Mouse (Mus musculus) lung, embryonic 14.5 days (tissue): Measurements from ENCODE around the gene Clpsl2. TPM values are rescaled to one million over a fixed set of nuclear protein-coding genes. Genes with fewer than 3 reads are reported as not detected.

Experiments used
- ATAC-seq: fragments of 200-750 bp; cut with Nextera tagmentation; 2 replicates; pipeline ENCODE4 v1.8.0; 2017; ENCODE audit warnings: mild to moderate bottlenecking, moderate TSS enrichment, moderate library complexity; ENCODE audit not compliant: insufficient read depth
- DNase-seq: peaks from one replicate; pipeline ENCODE4 v3.0.0-alpha.2; 2015
- H3K27ac ChIP-seq: fragments of 300-500 bp; sonication (generic); 2 replicates; pipeline ENCODE4 v1.5.1; 2014; ENCODE audit warnings: low read depth, mild to moderate bottlenecking, moderate library complexity
- H3K27me3 ChIP-seq: fragments of 300-500 bp; sonication (generic); 2 replicates; pipeline ENCODE4 v1.6.1; 2014; ENCODE audit warnings: low read length, control low read depth; ENCODE audit not compliant: insufficient read depth
- H3K36me3 ChIP-seq: fragments of 300-500 bp; sonication (generic); 2 replicates; pipeline ENCODE4 v1.6.1; 2014; ENCODE audit warnings: control low read depth; ENCODE audit not compliant: insufficient read depth
- H3K4me1 ChIP-seq: fragments of 300-500 bp; sonication (generic); 2 replicates; pipeline ENCODE4 v1.6.1; 2014; ENCODE audit warnings: antibody characterized with exemption, control low read depth; ENCODE audit not compliant: insufficient read depth
- H3K4me2 ChIP-seq: fragments of 300-500 bp; sonication (generic); 2 replicates; pipeline ENCODE4 v1.6.1; 2014; ENCODE audit warnings: mild to moderate bottlenecking
- H3K4me3 ChIP-seq: fragments of 300-500 bp; sonication (generic); 2 replicates; pipeline ENCODE4 v1.5.1; 2014; ENCODE audit warnings: low read depth, low read length
- H3K9ac ChIP-seq: fragments of 300-500 bp; sonication (generic); 2 replicates; pipeline ENCODE4 v1.6.1; 2014
- H3K9me3 ChIP-seq: fragments of 300-500 bp; sonication (generic); 2 replicates; pipeline ENCODE4 v1.6.1; 2016; ENCODE audit warnings: low read depth, low read length, control low read depth
- CTCF ChIP-seq: IDR thresholded peaks from 2 replicates; pipeline ENCODE4 v1.5.1; 2016; ENCODE audit warnings: antibody characterized with exemption, low read depth
- whole genome bisulfite sequencing: fragments of 180-500 bp; shearing (Covaris S2); extraction: QIAGEN DNeasy Blood & Tissue Kit; methylation state at CpG from one replicate; pipeline ENCODE4 v1.1.7; 2014; 5-methylcytosine and 5-hydroxymethylcytosine counted together
- polyA plus RNA-seq: library from polyadenylated mRNA; unstranded; fragments of >200 nt; fragmentation: Nextera tagmentation; extraction: Ambion mirVana; gene quantifications from 2 replicates; pipeline ENCODE4 v1.2.1, GENCODE M21; 2014

Clpsl2 gene
- not detected in 2 replicates for polyA plus RNA-seq

DNA sequence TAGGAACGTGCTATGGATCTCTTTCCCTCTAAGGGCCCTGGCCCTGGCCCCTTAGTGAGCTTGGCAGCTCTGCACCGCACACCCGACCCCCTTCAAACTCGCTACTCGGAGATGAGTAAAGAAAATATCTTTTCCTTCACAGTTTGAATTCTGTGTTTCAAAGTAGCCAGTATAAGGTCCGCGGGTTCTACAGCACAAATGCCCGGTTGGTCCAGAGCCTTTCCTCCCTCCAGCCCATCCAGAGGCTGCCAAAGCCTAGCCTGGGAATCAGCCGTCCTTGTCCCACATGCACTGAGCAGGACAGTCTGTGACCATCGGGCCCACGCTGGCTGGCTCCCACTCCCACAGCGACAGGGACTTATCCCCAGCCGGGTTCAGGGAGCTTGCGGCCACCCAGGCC is at the start of gene Clpsl2:
Gene Clpsl2, plus strand, starts transcription at position 301 of the 400 bp plus-strand sequence.
- Histone ChIP-seq H3K4me2 (no peak within 1 kb of the TSS), H3K9me3 (no peaks in the 10 kb centered on the region), H3K27me3 (no peaks in the 10 kb centered on the region), H3K27ac (no peak within 1 kb of the TSS), H3K4me3 (no peak within 1 kb of the TSS), H3K9ac (no peak within 1 kb of the TSS), H3K36me3 (no peaks in the 10 kb centered on the region), H3K4me1 (no peaks in the 10 kb centered on the region)
- DNase-seq (no peak), ATAC-seq (no peak)
- 70% methylated on average over 14 of the region's 14 CpGs for WGBS
- TF ChIP-seq CTCF = no peak

DNA sequence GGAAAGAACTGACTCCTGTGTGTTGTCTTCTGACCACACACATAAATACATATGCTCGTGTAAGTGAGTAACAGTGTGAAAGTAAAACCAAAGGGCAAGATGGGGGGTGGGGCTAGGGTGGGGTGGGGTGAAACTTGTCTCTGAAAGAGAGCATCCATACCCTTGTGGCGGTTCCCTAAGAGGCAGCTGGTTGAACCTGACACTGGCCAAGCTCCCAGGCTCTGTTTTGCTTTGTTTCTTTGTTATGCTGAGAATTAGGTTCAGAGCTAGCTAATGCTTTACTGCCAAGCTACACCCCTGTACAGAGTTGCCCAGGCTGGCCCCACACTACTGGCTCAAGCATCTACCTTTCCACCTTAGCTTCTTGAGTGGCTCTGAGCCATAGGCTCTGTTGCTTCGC is 48.7 kb upstream of the Clpsl2 start:
- no peaks in the 10 kb centered on the region for H3K4me1 ChIP-seq
- H3K4me3 ChIP-seq = no peak overlapping the region
- H3K4me2 ChIP-seq = no peak overlapping the region
- no peak for TF ChIP-seq CTCF
- no peak overlapping the region for H3K9ac ChIP-seq
- ATAC-seq (no peak), DNase-seq (no peak)
- 69% methylated on average over 3 of the region's 3 CpGs for WGBS
- H3K27me3 ChIP-seq = no peaks in the 10 kb centered on the region
- no peak overlapping the region for H3K27ac ChIP-seq
- H3K9me3 ChIP-seq = no peaks in the 10 kb centered on the region
- H3K36me3 ChIP-seq = no peaks in the 10 kb centered on the region

DNA sequence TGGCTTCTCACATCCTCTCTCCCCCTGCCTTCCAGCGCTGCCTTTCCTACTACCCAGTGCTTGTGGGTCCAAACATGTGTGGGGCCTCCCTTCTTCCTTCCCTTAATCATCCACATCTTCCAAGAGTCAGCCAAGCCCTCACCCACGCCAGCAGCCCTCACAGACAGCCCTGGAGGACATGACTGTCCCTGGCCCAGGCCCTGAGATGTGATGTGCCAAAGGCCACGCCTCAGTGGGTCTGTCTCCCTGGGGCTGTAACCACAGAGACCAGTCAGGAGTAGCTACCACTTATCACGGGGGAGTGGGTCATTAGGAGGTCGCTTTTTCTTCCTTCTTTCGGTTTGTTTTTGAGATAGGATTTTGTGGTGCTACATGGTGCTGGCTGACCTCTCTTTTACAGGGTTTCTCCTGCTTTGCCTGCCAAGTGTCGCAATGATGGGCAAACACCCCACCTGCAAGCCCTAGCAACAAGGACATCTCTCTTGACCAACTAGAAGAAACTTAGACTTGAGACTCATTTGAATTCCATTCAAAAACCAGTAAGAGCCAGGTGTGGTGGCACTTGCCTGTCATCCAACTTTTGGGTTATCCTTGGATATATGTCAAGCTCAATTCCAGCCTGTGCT is 46.9 kb upstream of the Clpsl2 start:
- H3K4me1 ChIP-seq = peaks cover 1% of the 10 kb centered on the region; the same call in 1 of the 2 replicates
- DNase-seq (no peak), ATAC-seq (no peak)
- no peak overlapping the region for H3K4me2 ChIP-seq
- no peak overlapping the region for H3K27ac ChIP-seq
- no peaks in the 10 kb centered on the region for H3K27me3 ChIP-seq
- no peaks in the 10 kb centered on the region for H3K36me3 ChIP-seq
- no peaks in the 10 kb centered on the region for H3K9me3 ChIP-seq
- 50% methylated on average over 7 of the region's 7 CpGs for WGBS
- TF ChIP-seq CTCF = no peak
- no peak overlapping the region for H3K4me3 ChIP-seq
- no peak overlapping the region for H3K9ac ChIP-seq

DNA sequence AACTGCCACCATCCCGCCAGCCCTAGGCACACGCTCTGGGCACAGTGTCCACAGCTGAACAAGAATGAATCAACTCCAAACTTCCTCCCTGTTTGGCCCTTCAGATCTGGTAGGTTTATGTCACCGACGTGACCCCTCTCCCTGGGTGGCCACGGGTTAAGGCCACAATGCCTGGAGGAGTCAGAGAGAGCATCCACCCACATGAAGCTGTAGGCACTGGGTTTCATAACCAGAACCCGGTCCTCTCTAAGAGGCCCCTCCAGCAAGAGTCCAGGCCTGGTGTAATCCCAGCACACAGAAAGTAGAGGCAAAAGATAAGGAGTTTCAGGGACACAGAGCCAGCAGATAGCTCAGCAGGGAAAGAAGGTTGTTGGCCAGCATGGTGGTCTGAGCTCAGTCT is 45.0 kb upstream of the Clpsl2 start:
- Histone ChIP-seq H3K9me3 (no peaks in the 10 kb centered on the region), H3K27me3 (no peaks in the 10 kb centered on the region), H3K4me2 (no peak overlapping the region), H3K27ac (no peak overlapping the region), H3K4me1 (peaks cover 7% of the 10 kb centered on the region; the same call in 1 of the 2 replicates), H3K9ac (no peak overlapping the region), H3K4me3 (no peak overlapping the region), H3K36me3 (no peaks in the 10 kb centered on the region)
- DNase-seq = no peak
- no peak for TF ChIP-seq CTCF
- no peak for ATAC-seq
- WGBS = 70% methylated on average over 6 of the region's 6 CpGs

DNA sequence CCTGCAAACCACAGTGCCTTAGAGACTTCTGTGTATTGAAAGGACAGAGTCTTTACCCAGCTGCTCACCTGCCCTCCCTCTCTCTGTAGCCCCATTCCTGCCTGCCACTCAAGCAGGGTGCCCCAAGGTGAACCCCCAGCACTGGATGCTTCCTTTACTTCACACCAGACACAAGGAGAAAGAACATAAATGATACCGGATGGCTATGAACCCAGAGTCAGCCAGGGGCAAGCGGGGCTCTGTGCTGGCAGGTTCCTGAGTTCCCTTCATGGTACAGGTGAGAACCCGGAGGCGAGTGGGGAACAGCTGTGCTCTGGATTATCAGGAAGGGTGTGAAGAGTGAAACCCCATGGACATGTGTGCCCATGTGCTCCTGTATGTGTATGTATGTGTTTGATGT is 43.6 kb upstream of the Clpsl2 start:
- no peak overlapping the region for H3K9ac ChIP-seq
- H3K4me1 ChIP-seq = peaks cover 10% of the 10 kb centered on the region; the same call in 1 of the 2 replicates
- no peak for DNase-seq
- H3K36me3 ChIP-seq = no peaks in the 10 kb centered on the region
- 76% methylated on average over 4 of the region's 4 CpGs for WGBS
- H3K4me2 ChIP-seq = no peak overlapping the region
- no peak for TF ChIP-seq CTCF
- no peak overlapping the region for H3K4me3 ChIP-seq
- H3K27me3 ChIP-seq = no peaks in the 10 kb centered on the region
- no peaks in the 10 kb centered on the region for H3K9me3 ChIP-seq
- H3K27ac ChIP-seq = no peak overlapping the region
- no peak for ATAC-seq

DNA sequence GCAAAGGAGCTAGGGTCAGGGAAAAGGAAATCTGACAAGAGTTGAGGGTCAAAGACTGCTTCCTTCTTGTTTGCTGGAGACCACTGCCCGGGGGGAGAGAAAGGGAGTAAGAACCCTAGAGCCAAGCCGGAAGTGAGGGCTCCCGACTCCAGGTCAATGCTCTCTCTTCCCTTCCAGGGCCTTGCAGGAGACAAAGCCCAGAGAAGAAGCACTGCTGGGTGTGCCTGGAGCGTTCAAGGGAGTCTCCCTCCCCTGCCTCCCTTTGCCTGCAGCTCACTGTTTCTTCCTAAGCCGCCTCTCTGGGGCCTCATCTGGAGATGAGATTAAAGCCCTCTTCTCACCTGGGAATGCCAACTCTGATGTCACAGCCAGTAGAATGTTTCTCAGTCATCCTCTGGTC is 42.3 kb upstream of the Clpsl2 start:
- no peak for ATAC-seq
- Histone ChIP-seq H3K4me2 (no peak overlapping the region), H3K4me3 (no peak overlapping the region), H3K9ac (0 out of 2 replicates have a peak overlapping the region, but pooled peaks have one; percentile 16), H3K9me3 (no peaks in the 10 kb centered on the region), H3K36me3 (no peaks in the 10 kb centered on the region), H3K4me1 (peaks cover 18% of the 10 kb centered on the region), H3K27ac (no peak overlapping the region), H3K27me3 (no peaks in the 10 kb centered on the region)
- no peak for DNase-seq
- no peak for TF ChIP-seq CTCF
- WGBS = 11% methylated on average over 5 of the region's 5 CpGs

DNA sequence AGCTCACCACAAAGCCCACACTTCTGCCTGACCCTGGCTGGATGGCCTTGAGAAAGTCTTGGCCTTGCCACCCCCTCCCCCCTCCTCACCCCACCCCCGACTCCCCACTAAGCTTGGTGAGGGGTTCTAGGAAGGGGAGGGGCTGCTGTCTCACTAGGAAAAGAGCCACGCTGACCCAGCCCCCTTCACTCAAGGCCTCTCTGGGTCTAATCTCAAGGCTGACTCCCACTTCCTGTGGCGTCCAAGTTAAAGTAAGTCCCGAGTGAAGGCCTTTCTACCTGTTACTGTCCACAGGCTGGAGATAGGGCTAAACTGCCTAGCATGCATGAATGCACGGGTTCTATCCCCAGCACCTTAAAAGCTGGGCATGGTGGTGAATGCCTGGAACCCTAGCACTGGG is 41.7 kb upstream of the Clpsl2 start:
- H3K36me3 ChIP-seq = no peaks in the 10 kb centered on the region
- TF ChIP-seq CTCF = no peak
- no peak overlapping the region for H3K4me3 ChIP-seq
- no peak for ATAC-seq
- H3K9ac ChIP-seq = no peak overlapping the region
- peaks cover 18% of the 10 kb centered on the region for H3K4me1 ChIP-seq
- no peaks in the 10 kb centered on the region for H3K9me3 ChIP-seq
- H3K4me2 ChIP-seq = no peak overlapping the region
- no peaks in the 10 kb centered on the region for H3K27me3 ChIP-seq
- 0 out of 2 replicates have a peak overlapping the region, but pooled peaks have one; percentile 10 for H3K27ac ChIP-seq
- DNase-seq = no peak
- 17% methylated on average over 5 of the region's 5 CpGs for WGBS
